Mouse (Mus musculus): ENCODE measurements at regions not wholly inside any gene's neighbourhood (a gene's known extent, or its start where the extent isn't known, plus 50 kb on each side); places are given as distances from the start of the nearest gene placed in this dataset.

DNA sequence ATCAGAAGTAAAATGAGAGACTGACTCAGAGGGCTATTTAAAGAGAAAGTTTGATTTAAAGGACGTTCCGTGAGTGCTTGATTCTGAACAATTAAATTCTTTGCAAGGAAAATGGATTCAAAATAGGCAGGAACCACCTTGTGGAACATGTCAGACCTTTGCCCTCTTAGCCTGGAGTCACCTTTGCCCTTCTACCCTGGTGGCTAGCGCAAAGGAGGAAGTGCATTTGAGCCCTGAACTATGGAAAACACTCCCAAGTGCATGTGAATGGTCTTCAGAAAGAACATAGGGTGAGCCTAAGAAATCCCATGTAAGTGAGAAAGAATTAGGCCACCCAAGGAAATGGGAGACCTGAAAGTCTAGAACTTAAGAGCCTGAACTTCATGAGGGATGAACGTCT, 185.2 kb downstream of the Mreg start:
- TF ChIP-seq CTCF (IDR thresholded peaks at IDR 0.05; ENCODE audit: low read depth) (no peak), EP300 (IDR thresholded peaks at IDR 0.05; ENCODE audit: low read depth) (no peak)
